Mouse (Mus musculus): ENCODE results near the gene Lgals9.
A peak's percentile ranks its signal among the peaks of the same experiment; 100 is the strongest.

DNA sequence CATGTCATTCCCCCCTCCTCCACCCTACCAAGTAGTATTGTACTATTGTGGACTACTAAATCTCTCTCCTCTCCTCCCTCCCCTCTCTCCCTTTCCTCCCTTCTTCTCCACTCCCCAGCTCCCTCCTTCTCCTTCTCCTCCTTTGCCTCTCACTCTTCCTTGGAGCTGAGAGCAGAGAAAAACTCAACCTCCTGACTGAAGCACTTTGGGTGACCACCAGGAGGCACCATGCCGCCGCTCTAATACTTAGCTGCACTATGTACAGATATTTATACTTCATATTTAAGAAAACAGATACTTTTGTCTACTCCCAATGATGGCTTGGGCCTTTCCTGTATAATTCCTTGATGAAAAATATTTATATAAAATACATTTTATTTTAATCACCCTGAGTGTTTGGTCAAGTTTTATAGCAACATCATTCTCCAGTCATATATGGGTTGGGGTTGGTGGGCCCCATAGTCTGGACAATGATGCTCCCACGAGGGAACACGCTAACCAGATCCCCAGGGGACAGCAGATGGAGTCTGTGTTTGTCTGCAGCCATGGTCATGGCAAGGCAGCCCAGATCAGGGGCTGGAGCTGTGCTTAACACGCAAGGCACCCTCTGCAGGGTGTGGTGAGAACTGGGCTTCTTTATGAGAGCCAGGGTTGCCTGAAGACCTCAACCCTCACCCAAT, 24.8 kb downstream of the Lgals9 start:
- TF ChIP-seq CTCF (IDR thresholded peaks at IDR 0.05; ENCODE audit: extremely low read depth, insufficient read depth, low read length): peak; percentile 31
- TF ChIP-seq POLR2A (IDR thresholded peaks at IDR 0.05; ENCODE audit: extremely low read depth, insufficient read depth, low read length): no peak
